Mouse (Mus musculus) lung, adult 18-20 months (tissue): ENCODE results near the gene Fam47e.
"Not testable (repeated sequence)": the region's sequence is repeated elsewhere in the genome, so short reads cannot be mapped to it uniquely, and the experiment has no call there.

Experiments
- DNase-seq, 2 experiments: peaks; one replicate each; pipeline ENCODE4 v3.0.0; 2022; ENCODE audit warnings: mixed read lengths in 2 of 2

The Fam47e gene

DNA sequence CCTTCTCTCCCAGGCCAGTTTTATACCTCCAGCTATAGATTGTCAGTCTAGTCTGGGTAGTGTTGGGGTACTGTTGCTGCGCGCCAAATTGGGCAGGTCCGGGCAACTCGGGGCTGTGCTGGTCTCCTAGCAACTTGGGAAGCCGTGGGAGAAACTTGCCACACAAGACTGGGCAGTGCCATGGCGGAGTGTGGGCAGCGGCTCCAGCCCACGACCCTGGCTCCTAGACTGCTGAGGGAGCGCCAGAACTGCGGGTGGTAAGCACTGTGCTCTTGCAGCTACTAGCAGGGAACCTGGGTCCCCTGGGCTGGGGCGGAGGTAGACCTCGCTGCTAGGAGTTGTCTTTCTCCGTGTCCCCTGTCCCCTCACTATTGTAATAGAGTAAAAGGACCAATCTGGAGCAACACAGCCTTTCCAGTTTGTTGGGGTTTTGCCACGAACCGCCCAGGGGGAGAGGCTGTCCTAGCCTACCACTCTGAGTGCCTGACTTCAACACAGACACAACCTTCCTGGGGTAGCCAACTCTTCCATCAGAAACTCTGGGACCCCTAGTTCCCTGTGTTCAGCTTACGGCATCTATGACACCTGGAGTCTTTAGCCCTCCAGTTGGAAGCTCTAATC, at the start of gene Fam47e:
TSS of gene Fam47e (plus strand) at position 179 of the 621 bp plus-strand sequence.
- peak; percentile 15 to 45 for DNase-seq

DNA sequence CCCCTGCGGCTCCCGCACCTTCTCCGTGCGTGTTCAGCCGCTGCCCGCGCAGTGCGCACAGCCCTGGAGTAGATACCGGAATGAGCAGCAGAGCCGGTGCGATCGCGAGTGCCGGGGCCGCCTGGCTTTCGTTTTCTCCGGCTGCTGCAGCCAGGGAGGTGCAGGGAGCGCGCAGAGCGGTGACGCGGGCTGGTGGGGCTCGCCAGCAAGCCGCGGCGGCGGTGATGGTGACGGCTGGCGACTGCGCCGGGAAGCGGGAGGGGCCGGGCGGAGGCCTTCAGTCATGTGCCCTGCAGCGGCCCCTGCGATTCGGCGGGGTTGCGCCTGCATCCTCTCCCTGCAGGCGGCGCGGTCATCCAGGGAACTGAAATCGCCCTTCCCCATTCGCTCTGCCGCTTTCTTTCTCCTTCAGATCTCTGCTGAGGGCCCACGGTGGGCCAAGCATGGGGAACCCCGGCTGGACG, 49.4 kb upstream of the Fam47e start:
- peak; percentile 97 to 98 for DNase-seq

DNA sequence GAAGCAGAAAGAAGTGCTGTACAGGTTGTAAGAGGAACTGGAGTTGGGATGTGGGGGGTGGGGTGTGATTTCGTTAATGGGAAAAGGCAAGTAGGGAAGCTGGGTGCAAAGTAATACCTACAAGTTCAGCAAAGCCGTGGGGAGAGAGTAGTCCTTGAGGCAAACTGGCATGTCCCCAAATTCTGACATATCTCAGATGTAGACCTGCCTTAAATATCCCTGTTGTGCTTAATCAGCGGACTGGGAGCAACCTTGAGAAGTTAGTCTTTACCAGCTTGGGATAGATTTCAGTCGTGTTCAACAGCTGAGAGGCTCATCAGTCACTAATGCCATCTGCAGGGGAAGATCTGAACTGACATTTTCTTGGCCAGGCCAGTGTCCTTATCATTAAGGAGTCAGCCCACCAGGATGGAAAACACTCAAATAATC, 48.6 kb upstream of the Fam47e start:
- peak; percentile 46 to 55 for DNase-seq

DNA sequence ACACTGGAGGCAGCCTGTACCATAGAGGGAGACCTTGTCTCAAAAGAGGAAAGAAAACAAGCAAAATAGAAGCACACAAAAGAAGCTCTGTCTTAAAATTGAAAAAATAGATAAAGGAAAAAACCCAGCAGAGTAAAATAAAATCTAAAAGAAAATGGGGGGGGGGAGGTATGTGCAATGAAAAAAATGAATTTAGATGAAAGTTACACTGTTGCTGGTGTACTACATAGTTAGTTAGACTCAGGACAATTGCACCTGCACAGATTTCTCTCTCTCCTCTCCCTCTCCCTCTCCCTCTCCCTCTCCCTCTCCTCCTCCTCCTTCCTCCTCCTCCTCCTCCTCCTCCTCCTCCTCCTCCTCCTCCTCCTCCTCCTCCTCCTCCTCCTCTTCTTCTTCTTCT, 48.1 kb upstream of the Fam47e start, which contains the start of gene Scarb2:
TSS of gene Scarb2 (minus strand) at position 101 of the 400 bp plus-strand sequence.
- no peak for DNase-seq

DNA sequence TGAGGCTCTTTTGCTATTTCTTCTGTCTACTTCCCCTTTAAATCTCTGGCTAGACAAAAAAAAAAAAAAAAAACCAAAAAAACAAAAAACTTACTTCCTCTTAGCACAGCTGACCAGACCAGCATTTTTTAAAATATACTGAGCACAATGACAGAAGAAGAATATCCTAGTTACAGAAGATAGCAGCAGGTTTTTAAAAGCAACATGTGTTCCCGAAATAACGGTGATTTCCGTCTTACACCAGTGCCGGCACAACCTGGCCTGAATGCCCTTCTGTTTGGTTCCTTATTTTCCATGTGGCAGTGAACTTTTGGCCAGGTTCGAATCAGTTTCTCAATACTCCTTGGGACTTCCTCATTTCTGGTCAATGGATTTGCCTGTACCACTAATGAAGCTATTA, 46.0 kb upstream of the Fam47e start:
- no peak for DNase-seq

DNA sequence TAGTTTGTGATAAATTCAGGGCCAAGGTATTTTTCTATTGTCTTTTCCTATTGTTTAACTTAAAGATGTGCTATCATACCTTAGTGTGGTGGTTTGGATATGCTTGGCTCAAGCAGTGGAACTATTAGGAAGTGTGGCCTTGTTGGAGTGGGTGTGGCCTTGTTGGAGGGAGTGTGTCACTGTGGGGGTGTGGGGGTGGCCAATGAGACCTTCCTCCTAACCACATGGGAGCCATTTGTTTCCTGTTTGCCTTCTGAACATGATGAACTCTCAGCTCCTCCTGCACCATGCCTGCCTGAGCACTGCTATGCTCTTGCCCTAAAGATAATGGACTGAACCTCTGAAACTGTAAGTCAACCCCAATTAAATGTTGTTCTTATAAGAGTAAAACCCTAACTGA, 43.6 kb upstream of the Fam47e start:
- peak in 1 of 2 experiments; percentile 47 for DNase-seq

DNA sequence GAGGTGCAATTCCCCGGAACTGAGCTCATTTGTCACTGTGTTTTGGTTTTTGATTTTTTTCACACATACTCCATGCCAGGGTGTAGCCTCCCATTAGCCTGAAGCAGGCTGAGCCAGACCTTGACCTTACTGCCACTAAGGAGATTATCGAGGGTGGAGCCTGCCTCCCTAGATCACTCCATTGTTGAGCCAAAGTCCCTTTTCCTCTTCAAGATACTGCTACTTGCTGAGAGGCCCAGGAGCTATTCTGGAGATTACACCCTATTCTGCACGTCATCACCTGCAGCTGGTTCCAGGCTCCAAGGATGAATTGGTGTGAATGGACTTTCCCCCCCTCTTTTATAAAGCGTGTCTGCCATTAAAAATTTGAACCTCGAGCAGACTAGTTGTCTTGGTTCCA, 42.8 kb upstream of the Fam47e start:
- no peak for DNase-seq

DNA sequence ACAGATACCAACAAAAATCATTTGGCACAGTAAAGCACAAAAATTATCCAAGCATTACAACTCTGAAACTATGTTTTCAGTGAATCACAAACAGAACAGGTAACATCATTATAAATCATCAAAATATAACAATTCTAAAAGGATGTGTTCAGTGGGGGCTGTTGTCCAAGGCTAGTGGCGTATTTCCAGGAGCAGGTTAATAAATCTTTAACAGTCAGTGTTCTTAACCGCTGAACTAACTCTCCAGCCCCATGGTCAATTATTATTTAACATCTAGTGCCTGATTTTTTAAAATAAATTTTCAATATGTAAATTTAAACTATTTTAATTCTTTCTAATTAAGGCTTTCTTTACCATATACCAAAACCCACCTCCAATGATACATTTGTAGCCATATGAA, 33.7 kb upstream of the Fam47e start:
- not testable (repeated sequence) for DNase-seq

DNA sequence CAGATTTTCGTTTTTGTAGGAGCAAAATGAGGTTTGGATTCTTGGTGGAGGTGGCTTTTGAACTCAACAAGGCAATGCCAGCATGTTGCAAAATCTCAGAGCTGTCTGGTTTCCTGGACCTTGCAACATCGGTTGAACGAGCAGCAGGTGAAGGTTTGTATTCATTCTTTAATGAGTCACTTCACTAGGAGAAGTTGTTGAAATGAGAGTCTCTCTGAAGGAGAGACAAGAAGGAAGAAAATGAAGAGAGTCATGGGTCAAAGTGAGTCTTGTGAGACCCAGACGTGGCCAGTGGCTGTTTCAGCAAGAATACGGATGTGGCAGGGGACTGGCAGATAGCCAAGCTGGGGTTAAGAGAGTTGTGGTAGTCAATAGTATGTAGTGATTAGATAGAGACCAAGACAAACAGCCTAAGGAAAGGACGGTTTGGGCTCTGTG, 30.0 kb upstream of the Fam47e start:
- DNase-seq: peak; percentile 68 to 69

DNA sequence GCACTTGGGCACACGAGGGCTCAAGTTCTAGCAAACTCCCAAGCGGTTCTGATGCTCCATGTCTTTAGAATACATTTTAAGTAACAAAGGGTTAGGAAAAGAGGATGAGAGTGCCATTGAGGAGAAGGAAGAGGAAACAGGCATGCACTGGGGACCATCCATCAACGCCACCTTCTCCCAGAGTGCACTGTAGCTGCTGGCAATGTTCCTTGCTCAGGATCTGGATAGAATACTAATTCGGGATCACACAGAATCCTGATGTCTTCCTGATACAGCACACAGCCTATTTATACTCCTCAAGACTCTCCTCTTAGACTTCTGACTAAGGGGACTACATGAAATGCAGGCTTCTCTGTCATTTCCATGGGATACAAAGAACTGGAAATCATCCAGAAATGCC, 15.2 kb upstream of the Fam47e start:
- no peak for DNase-seq

DNA sequence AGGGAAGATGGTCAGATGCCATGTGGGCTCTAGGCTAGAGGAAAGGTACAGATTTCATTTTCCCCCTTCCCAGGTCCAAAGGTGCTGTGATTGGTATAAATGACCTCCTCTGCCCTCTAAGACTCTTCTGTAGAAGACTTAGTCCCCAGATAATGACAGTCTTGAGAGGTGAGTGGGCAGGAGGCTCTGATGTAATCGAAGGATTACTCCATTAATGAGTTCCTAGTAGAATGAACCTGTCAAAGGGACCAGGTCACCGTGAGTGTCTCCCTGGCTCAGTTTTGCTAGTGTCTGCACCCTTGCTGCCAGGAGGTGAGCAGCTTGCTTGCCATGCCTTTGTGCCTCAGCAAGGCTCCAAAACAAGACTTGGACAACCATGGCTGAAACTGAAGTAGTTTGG, 2.3 kb upstream of the Fam47e start:
- no peak for DNase-seq

DNA sequence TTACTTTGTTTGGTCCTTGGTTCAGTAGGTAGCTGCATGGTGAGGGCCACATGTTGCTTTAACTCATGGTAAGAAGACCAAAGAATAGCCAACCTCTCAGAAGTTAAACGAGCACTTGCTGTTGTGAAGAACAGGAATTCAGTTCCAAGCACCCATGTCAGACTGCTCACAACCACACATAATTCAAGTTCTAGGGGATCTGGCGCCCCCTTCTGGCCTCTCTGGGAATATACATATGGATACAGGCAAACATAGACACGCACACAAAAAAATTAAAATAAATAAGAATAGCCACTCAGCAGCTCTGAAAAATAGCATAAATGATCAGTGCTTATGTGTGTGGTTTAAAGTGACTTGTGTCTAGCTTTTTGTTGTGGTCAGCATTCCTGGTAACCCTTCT, 930 bp upstream of the Fam47e start:
- peak in 1 of 2 experiments; percentile 10 for DNase-seq

DNA sequence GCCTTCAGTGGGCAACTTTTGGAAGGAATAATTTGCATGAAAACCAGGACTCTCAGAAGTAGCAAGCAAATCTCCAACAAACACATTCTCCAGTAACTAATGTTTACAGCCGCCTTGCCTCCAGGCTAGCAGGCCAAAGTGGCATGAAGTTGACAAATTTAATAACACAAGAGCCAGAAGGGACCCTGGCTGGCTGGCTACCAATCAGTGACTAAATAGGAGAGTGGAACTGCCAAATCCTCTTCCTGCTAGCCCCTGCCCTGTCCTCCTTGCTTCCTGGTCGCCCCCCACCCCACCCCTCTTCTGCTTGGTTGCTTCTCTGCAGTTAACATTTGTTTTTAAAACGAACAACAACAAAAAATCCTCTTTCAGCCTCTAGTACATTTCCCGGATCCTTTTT, 426 bp upstream of the Fam47e start:
- peak in 1 of 2 experiments; percentile 6 for DNase-seq

DNA sequence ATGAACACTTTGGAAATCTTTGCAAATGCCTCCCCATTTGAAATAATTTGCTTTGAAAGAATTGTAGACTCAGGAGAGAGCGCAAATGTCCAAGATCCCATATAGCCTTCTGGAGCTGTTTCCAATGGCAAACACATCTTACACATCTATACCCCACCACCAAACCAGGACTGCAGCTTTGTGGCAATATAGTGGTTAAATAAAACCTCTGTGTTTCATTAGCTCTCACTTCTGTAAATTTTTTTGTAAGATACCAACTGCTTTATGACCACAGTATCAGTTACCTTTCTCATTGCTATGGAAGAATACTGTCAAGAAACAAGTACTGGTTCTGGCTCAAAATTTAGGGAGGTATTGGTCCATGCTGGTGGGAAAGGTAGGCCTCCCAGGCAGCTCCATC, 1.0 kb downstream of the Fam47e start:
- DNase-seq: no peak

DNA sequence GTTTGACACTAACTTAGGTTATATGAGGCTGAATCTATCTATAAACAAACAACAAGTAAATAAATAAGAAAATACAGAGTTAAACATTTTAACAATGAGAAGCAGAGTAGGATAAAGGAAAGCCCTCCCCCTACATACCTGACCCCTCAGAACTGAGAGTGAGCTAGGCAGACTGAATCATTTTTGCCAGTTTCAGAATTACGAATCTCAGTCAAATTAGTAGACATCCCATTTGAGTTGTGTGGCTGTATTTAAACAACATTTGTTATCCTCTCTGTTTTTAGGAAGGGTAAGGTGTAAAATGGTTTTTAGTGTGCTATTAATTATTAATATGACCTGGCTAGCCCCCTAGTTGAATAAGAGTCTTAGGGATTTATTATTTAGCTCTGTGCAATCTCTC, 2.6 kb downstream of the Fam47e start:
- DNase-seq: no peak

DNA sequence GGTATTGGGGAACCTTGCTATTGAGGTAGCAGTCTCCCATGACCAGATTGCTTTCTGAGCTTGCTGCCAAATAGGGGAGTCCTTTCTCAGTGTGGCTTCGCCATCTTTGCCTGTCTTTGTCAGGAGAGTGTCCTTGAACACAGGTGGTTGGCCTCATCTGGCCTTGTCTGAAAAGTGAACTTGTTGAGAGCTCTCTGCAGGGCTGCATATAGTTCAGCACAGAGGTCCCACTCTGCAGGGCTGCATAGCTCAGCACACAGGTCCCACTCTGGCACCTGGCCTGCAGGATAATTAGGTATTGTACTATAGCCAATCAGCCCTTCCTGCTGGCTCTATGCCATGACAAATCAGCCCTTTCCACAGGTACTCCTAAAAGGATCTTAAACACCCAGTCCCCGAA, 5.3 kb downstream of the Fam47e start:
- no peak for DNase-seq

DNA sequence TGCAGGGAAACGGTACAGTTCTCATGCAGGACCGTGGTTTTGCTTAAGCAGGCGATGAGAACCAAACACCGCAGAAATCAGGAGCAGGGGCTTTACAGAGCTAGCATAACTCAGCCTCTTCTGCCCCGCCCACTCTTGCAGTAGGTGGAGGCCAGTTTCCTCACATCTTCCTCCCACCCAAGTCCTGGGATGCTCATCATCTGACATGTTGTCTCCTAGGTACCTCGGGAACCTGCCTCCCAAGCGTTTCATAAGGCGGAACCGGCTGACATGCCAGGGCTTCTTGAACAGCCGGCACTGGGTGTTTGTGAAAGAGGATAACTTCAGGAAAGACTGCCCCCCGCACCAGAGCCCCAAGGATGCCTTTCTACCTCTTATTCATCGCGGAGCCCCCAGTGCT, 7.1 kb downstream of the Fam47e start:
- no peak for DNase-seq

DNA sequence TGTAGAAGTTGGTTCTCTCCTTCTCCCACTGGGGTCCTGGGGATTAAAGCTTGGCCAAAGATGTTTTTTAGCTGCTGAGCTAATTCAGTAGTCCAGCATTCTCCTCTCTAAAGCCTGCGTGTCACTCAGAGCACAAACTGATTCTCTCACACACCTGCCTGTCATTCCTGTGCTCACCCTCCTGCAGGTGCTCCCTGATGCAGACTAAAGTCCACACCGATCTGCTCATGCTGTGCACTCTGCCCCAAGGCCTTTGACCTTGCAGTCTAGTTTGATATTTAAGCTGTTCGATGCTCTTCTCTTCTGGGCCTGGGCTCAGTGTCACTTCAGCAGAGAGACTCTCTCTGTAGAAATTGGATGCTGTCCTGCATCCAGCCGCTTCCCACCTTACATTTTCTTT, 16.4 kb downstream of the Fam47e start:
- DNase-seq: no peak

DNA sequence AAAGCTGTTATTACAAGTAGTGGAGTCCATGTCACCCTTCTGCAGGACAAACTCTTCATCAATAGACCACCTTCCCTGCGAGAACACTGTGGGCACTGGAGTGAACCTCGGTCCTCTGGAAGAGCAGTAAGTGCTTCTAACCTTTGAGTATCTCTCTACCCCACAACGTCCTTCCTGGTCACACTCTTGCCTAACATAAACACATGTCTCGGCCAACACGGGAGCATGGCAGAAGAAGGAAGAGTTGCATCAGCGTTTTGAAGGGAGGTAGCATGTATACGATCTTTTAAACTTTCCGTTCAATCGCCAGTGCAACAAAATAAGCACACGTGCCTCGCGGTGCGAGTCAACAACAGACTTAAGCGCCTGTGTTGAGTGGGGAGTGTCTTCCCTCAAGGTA, 24.7 kb downstream of the Fam47e start:
- DNase-seq: no peak

DNA sequence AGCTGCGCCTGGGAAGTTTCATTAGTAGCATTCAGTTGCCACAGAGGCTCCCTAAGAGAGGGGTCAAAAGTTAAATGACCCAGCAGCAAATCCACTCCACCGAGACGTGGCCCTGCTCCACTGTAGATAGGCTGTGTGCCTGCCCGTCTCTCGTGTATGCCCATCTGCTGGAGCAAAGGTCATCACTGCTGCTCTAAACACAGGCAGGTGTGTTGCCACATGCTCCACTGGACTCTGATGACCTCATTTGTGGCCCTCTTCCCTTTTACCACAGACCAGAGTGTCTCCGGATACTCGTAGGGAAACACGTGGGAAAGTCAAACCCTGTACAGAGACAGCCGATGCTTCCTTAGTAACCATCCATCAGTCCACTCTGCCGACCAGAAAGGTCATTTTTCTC, 31.1 kb downstream of the Fam47e start:
- DNase-seq: peak; percentile 5 to 8

DNA sequence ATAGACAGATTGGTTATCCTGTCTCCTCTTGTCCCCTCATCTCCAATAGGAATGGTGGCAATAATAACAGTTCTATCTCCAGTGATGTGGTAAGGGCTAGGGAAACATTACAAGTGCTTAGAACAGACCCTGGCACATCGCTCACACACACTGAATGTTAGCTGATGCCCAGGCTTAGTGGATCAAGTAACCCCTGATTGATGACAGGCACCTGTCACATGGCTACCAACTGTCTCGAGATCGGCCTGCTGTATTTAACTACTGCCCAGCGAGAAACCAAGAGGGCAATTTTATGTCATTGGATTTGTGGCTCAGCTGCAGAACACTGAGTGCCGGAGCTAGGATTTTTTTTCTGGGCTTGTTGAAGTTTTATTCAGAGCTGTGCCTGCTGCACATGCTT, 40.2 kb downstream of the Fam47e start:
- DNase-seq: no peak

DNA sequence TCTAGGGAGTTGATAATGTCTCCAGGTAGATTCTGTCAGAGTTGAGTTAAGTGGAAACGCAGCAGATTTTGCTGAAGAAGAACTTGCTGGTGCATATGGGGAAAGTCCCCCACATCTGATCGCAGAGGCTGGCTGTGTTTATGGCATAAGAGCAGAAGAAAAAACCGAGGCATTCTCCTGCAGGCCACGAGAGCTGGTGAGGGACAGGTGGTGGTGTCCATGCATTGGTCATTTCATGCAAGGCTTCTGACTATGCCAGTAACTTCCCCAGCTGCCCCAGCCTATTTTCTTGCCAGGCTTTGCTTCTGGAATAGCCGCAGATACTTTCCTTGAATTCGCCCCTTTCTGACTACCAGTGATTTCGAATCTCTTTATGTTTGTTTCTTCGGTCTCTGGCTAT, 42.0 kb downstream of the Fam47e start:
- no peak for DNase-seq

DNA sequence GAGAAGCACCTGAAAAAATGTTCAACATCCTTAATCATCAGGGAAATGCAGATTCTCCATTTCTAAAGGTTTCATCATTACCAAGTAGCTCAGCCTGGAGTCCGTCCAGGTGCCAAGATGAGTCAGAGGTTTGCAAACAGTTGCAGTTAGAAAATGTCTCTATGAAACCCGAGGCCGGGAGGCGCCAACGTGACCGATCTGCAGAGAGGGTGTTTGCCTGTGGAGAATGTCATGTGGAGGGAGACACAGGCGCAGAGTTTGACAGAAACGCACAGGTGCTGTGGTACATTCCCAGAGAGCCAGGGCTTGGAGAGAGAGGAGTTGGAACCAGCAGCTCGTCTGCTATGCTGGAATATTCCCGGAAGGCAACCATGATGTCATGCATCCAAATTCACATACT, 44.2 kb downstream of the Fam47e start:
- peak; percentile 52 to 72 for DNase-seq

DNA sequence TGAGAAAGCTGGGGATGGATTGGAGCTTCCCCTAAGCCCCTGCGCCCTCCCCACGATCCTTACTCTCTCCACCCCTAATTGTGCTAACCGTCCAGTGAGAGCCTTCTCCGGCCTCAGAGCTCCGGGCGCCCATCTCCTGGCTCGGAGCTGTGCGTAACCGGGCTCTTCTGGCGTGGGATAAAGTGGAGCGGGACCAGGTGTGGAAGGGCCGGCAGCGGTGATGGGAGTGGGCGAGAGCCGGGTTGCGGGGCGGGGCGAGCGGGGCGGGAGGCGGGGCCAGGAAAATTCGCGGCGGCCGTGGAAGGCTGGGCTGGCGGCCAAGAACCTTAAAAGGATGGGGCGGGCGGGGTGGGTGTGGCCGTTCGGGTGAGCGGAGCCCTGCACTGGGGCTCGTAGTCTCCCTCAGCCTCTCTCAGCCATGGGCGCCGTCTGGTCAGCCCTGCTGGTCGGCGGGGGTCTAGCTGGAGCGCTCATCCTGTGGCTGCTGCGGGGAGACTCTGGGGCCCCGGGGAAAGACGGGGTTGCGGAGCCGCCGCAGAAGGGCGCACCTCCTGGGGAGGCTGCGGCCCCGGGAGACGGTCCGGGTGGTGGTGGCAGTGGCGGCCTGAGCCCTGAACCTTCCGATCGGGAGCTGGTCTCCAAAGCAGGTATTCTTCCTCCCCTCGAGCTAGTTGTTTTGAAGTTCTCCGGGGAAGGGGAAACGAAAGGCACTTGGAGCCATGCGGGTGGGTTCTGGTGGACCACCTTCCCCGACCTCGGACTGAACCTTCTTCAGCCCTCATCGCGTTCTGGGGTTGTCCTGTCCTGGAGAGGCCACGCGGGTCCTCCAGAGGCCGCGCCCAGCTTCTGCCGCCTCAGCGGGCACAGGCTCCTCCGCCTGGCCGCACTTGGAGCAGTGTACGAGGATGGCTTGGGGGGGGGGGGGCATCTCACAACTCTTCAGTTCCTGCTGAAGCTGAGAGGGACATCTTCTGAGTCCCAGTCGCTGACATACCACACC, 48.1 kb downstream of the Fam47e start, which contains the start of gene Stbd1:
TSS of gene Stbd1 (plus strand) at position 351 of the 1,000 bp plus-strand sequence.
- peak; percentile 57 to 58 for DNase-seq
